Mouse (Mus musculus): ENCODE data around the gene Tnc. TPM values are rescaled to one million over a fixed set of nuclear protein-coding genes. Genes with fewer than 3 reads are reported as not detected.

Tnc gene
- polyA plus RNA-seq, 1 experiment from 2014 or later: 23.1 TPM

DNA sequence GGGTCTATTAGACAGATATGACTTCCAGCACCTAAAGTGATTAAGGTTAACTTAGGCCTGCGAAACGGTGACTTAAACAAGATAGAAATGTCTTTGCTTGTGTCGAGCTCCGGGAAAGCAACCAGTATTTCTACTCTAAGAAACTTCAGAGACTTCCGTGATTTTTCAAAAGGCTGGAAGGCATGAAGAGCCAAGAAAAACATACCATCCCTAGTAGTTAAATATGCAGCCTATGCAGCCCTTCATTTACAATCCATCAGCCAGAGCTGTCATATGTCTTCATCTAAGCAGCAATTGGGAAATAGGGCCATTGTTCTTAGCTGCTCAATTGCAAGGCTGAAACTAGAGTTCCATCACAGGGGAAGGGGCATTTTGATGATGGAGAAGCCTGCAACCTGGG lies 129.6 kb downstream of the Tnc start:
- H3K27ac ChIP-seq (ENCODE audit: low read length): peak overlapping the region; percentile 67
- 61% methylated on average over 5 of the region's 5 CpGs for WGBS

DNA sequence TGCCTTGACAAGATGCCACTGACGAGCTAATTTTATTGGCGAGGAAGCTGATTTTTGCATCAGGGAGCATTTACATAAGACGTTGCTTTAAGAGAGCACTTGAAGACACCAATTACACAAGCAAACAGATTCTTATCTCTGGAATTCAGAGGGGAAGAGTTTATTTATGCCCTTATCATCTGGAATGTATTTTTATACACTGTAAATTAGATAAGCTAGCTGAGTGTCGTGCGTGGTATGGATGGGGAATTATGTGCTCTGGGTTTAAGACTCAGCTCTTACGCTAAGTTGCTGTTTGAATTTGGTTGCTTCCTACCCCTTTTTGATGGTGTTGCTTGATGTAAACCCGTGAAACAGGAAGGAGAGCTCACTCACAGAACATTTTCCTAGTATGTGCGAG lies 130.1 kb downstream of the Tnc start:
- ATAC-seq (ENCODE audit: low FRiP score, low TSS enrichment): peak; percentile 59; the same call in 1 of the 2 replicates
- Histone ChIP-seq H3K4me2 (replicated peaks; ENCODE audit: low read depth, low read length) (0 out of 2 replicates have a peak overlapping the region, but pooled peaks have one; percentile 18), H3K4me1 (ENCODE audit: insufficient read depth, low read length) (no peaks in the 10 kb centered on the region; the same call in 1 of the 2 replicates), H3K27me3 (ENCODE audit: insufficient read depth, low read length) (no peaks in the 10 kb centered on the region), H3K4me3 (ENCODE audit: low read length) (no peak overlapping the region), H3K9ac (replicated peaks; ENCODE audit: low read length) (no peak overlapping the region), H3K27ac (ENCODE audit: low read length) (peak overlapping the region; percentile 67; the same call in 1 of the 2 replicates), H3K36me3 (ENCODE audit: insufficient read depth, low read length) (no peaks in the 10 kb centered on the region), H3K9me3 (ENCODE audit: low read length) (no peaks in the 10 kb centered on the region)
- 55% methylated on average over 8 of the region's 8 CpGs for WGBS

More for the DNA sequence above, 129.6 kb downstream of the Tnc start:
- Histone ChIP-seq H3K4me2 (replicated peaks; ENCODE audit: low read depth, low read length) (0 out of 2 replicates have a peak overlapping the region, but pooled peaks have one; percentile 18), H3K9me3 (ENCODE audit: low read length) (no peaks in the 10 kb centered on the region), H3K36me3 (ENCODE audit: insufficient read depth, low read length) (no peaks in the 10 kb centered on the region), H3K9ac (replicated peaks; ENCODE audit: low read length) (no peak overlapping the region), H3K27me3 (ENCODE audit: insufficient read depth, low read length) (no peaks in the 10 kb centered on the region), H3K4me1 (ENCODE audit: insufficient read depth, low read length) (no peaks in the 10 kb centered on the region; the same call in 1 of the 2 replicates), H3K4me3 (ENCODE audit: low read length) (no peak overlapping the region)
- ATAC-seq (ENCODE audit: low FRiP score, low TSS enrichment): no peak; the same call in 1 of the 2 replicates

DNA sequence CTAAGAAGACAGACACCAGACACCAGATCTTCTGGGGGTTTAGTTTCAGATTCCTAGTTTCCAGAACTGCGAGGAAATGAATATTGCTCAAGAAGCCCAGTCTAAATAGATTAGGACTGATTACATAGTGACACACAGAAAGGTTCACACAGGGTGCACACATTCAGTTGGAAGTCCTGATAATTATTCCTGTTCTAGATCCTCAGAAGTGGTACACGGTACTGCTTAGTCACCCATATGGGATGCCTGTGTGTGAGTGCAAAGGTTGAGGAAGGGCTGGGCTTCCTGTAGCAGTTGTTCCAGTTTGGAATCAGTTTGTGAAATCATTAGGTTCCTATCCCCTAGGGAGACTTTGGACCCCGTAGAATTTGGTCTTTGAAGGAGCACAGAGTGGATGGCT lies 130.5 kb downstream of the Tnc start:
- Histone ChIP-seq H3K4me2 (replicated peaks; ENCODE audit: low read depth, low read length) (no peak overlapping the region), H3K36me3 (ENCODE audit: insufficient read depth, low read length) (no peaks in the 10 kb centered on the region), H3K9ac (replicated peaks; ENCODE audit: low read length) (no peak overlapping the region), H3K27me3 (ENCODE audit: insufficient read depth, low read length) (no peaks in the 10 kb centered on the region), H3K4me1 (ENCODE audit: insufficient read depth, low read length) (no peaks in the 10 kb centered on the region; the same call in 1 of the 2 replicates), H3K9me3 (ENCODE audit: low read length) (no peaks in the 10 kb centered on the region), H3K4me3 (ENCODE audit: low read length) (no peak overlapping the region), H3K27ac (ENCODE audit: low read length) (no peak overlapping the region; the same call in 1 of the 2 replicates)
- 63% methylated on average over 3 of the region's 3 CpGs for WGBS
- ATAC-seq (ENCODE audit: low FRiP score, low TSS enrichment): 0 out of 2 replicates have a peak, but pooled peaks have one; percentile 35

Other genes starting within 250 kb of the Tnc start
- gene Tnfsf8, start 185.7 kb downstream of the Tnc start, polyA plus RNA-seq (2015; fragmentation: Nextera tagmentation; extraction: Ambion mirVana): 0.07 TPM in 1 of 2 replicates, not detected in the other